Mouse (Mus musculus): ENCODE results near the gene C2cd3. TPM values are rescaled to one million over a fixed set of nuclear protein-coding genes. Genes with fewer than 3 reads are reported as not detected.
A peak's percentile ranks its signal among the peaks of the same experiment; 100 is the strongest.

Gene C2cd3
- total and polyA plus RNA-seq, 3 experiments: 8.5 to 23.5 TPM; not detected in 1

GRCm38 (mm10) chr7:100514573-100514972 lies 142.5 kb downstream of the C2cd3 start, which contains the start of gene Dnajb13:
TSS of gene Dnajb13 (minus strand) at chr7:100514960.
- Histone ChIP-seq H3K36me3 (ENCODE audit: control insufficient read depth in 1 of 2, insufficient read depth in 2 of 2, low read length in 2 of 2) (no peaks in the 10 kb centered on the region; a peak in 1 of 4 replicates), H3K27me3 (ENCODE audit: control insufficient read depth in 1 of 2, insufficient read depth in 2 of 2, low read length in 2 of 2) (no peaks in the 10 kb centered on the region; a peak in 1 of 4 replicates), H3K4me3 (ENCODE audit: control insufficient read depth in 1 of 2, insufficient read depth in 1 of 2, low read depth in 2 of 2, low read length in 2 of 2) (no peak within 1 kb of the TSS), H3K9me3 (replicated peaks; ENCODE audit: insufficient read depth, low read length) (no peaks in the 10 kb centered on the region), H3K9ac (ENCODE audit: control insufficient read depth, low read depth, low read length, poor library complexity, severe bottlenecking) (no peak within 1 kb of the TSS), H3K27ac (ENCODE audit: control insufficient read depth, low read depth, low read length) (no peak within 1 kb of the TSS), H3K4me1 (ENCODE audit: control insufficient read depth in 1 of 2, insufficient read depth in 2 of 2, low read length in 2 of 2) (peaks cover 0 to 5% of the 10 kb centered on the region in 2 experiments; a peak in 1 of 4 replicates), H3K79me2 (ENCODE audit: control insufficient read depth, insufficient read depth, low read length, poor library complexity) (no peaks in the 10 kb centered on the region)
- DNase-seq (ENCODE audit: low read depth, low spot score): no peak
- no peak for TF ChIP-seq USF2 (IDR thresholded peaks at IDR 0.05; ENCODE audit: borderline replicate concordance in 1 of 2, insufficient read depth in 1 of 2, low read depth in 1 of 2, low read length in 2 of 2)
- TF ChIP-seq HCFC1 (IDR thresholded peaks at IDR 0.05; ENCODE audit: low read depth, low read length): peak; percentile 63; the same call in 1 of the 2 replicates

Other genes with a start within 250 kb of the C2cd3 start
- gene Lipt2, start 213.0 kb upstream of the C2cd3 start, total RNA-seq (2012; rRNA removed): 6.3 and 8.1 TPM in 2 replicates
- 10 to 100 TPM in 1 of 2 experiments, not detected in 1; 10.3 TPM for gene Lipt2, start 213.0 kb upstream of the C2cd3 start, polyA plus RNA-seq (2012; ENCODE audit: insufficient read depth in 1 of 2, insufficient read length in 2 of 2, low read depth in 1 of 2, low replicate concordance in 2 of 2, missing spikeins in 1 of 2)
- gene Kcne3, start 195.7 kb upstream of the C2cd3 start, total RNA-seq (2012; rRNA removed): 3.8 and 6.7 TPM in 2 replicates
- gene Kcne3, start 195.7 kb upstream of the C2cd3 start, polyA plus RNA-seq (2012; ENCODE audit: insufficient read depth in 1 of 2, insufficient read length in 2 of 2, low read depth in 1 of 2, low replicate concordance in 2 of 2, missing spikeins in 1 of 2): 1 to 10 TPM in 1 of 2 experiments, not detected in 1; 4.9 TPM
- gene Pgm2l1, start 144.8 kb upstream of the C2cd3 start, total RNA-seq (2012; rRNA removed): 4.4 and 5.7 TPM in 2 replicates
- gene Pgm2l1, start 144.8 kb upstream of the C2cd3 start, polyA plus RNA-seq (2012; ENCODE audit: insufficient read depth in 1 of 2, insufficient read length in 2 of 2, low read depth in 1 of 2, low replicate concordance in 2 of 2, missing spikeins in 1 of 2): 10 to 100 TPM in 1 of 2 experiments, not detected in 1; 10.5 TPM
- 0.35 and 0.39 TPM in 2 replicates for gene P4ha3, start 86.7 kb upstream of the C2cd3 start, total RNA-seq (2012; rRNA removed)
- not detected for gene P4ha3, start 86.7 kb upstream of the C2cd3 start, polyA plus RNA-seq (2012; ENCODE audit: insufficient read depth in 1 of 2, insufficient read length in 2 of 2, low read depth in 1 of 2, low replicate concordance in 2 of 2, missing spikeins in 1 of 2)
- 28.0 and 29.5 TPM in 2 replicates for gene Ppme1, start 74 bp downstream of the C2cd3 start, total RNA-seq (2012; rRNA removed)
- gene Ppme1, start 74 bp downstream of the C2cd3 start, polyA plus RNA-seq (2012; ENCODE audit: insufficient read depth in 1 of 2, insufficient read length in 2 of 2, low read depth in 1 of 2, low replicate concordance in 2 of 2, missing spikeins in 1 of 2): 10 to 100 TPM in 1 of 2 experiments, not detected in 1; 74.0 TPM
- gene Ucp3, start 100.8 kb downstream of the C2cd3 start, total RNA-seq (2012; rRNA removed): 0.10 TPM in 1 of 2 replicates, not detected in the other
- gene Ucp3, start 100.8 kb downstream of the C2cd3 start, polyA plus RNA-seq (2012; ENCODE audit: insufficient read depth in 1 of 2, insufficient read length in 2 of 2, low read depth in 1 of 2, low replicate concordance in 2 of 2, missing spikeins in 1 of 2): not detected
- gene Ucp2, start 121.1 kb downstream of the C2cd3 start, total RNA-seq (2012; rRNA removed): 139 and 156 TPM in 2 replicates
- gene Ucp2, start 121.1 kb downstream of the C2cd3 start, polyA plus RNA-seq (2012; ENCODE audit: insufficient read depth in 1 of 2, insufficient read length in 2 of 2, low read depth in 1 of 2, low replicate concordance in 2 of 2, missing spikeins in 1 of 2): 100 to 1,000 TPM in 1 of 2 experiments, not detected in 1; 724 TPM
- 2.0 and 2.2 TPM in 2 replicates for gene Dnajb13, start 142.7 kb downstream of the C2cd3 start, total RNA-seq (2012; rRNA removed)
- 1 to 10 TPM in 1 of 2 experiments, not detected in 1; 3.6 TPM for gene Dnajb13, start 142.7 kb downstream of the C2cd3 start, polyA plus RNA-seq (2012; ENCODE audit: insufficient read depth in 1 of 2, insufficient read length in 2 of 2, low read depth in 1 of 2, low replicate concordance in 2 of 2, missing spikeins in 1 of 2)
- 6.1 and 8.1 TPM in 2 replicates for gene Coa4, start 164.8 kb downstream of the C2cd3 start, total RNA-seq (2012; rRNA removed)
- 10 to 100 TPM in 1 of 2 experiments, not detected in 1; 13.8 TPM for gene Coa4, start 164.8 kb downstream of the C2cd3 start, polyA plus RNA-seq (2012; ENCODE audit: insufficient read depth in 1 of 2, insufficient read length in 2 of 2, low read depth in 1 of 2, low replicate concordance in 2 of 2, missing spikeins in 1 of 2)
- gene Rab6a, start 235.2 kb downstream of the C2cd3 start, total RNA-seq (2012; rRNA removed): 43.2 and 45.1 TPM in 2 replicates
- gene Rab6a, start 235.2 kb downstream of the C2cd3 start, polyA plus RNA-seq (2012; ENCODE audit: insufficient read depth in 1 of 2, insufficient read length in 2 of 2, low read depth in 1 of 2, low replicate concordance in 2 of 2, missing spikeins in 1 of 2): 10 to 100 TPM; 58.4 to 92.8 TPM
- 39.5 and 45.5 TPM in 2 replicates for gene Mrpl48, start 236.1 kb downstream of the C2cd3 start, total RNA-seq (2012; rRNA removed)
- 10 to 100 TPM in 1 of 2 experiments, not detected in 1; 67.3 TPM for gene Mrpl48, start 236.1 kb downstream of the C2cd3 start, polyA plus RNA-seq (2012; ENCODE audit: insufficient read depth in 1 of 2, insufficient read length in 2 of 2, low read depth in 1 of 2, low replicate concordance in 2 of 2, missing spikeins in 1 of 2)